Mouse (Mus musculus): ENCODE results near the gene Cks2.

Cks2 gene

GRCm38 (mm10) chr13:51681634-51682033 lies 36.6 kb downstream of the Cks2 start:
- DNase-seq (ENCODE audit: low spot score): no peak

- no peak for DNase-seq (ENCODE audit: low spot score)
These were observed 40.4 kb downstream of the Cks2 start for GRCm38 (mm10) chr13:51685290-51685966.

- DNase-seq (ENCODE audit: low spot score): no peak
These were observed 41.9 kb downstream of the Cks2 start for GRCm38 (mm10) chr13:51686966-51687365.

GRCm38 (mm10) chr13:51688688-51689087 lies 43.7 kb downstream of the Cks2 start:
- DNase-seq (ENCODE audit: low spot score): no peak

GRCm38 (mm10) chr13:51696481-51696880 lies 51.4 kb downstream of the Cks2 start:
- no peak for DNase-seq (ENCODE audit: low spot score)

GRCm38 (mm10) chr13:51697455-51697854 lies 52.4 kb downstream of the Cks2 start:
- no peak for DNase-seq (ENCODE audit: low spot score)

GRCm38 (mm10) chr13:51697897-51698296 lies 52.9 kb downstream of the Cks2 start:
- no peak for DNase-seq (ENCODE audit: low spot score)

GRCm38 (mm10) chr13:51698318-51698717 lies 53.3 kb downstream of the Cks2 start:
- no peak for DNase-seq (ENCODE audit: low spot score)
